Mouse (Mus musculus) fat pad, adult 2 months (tissue): Measurements from ENCODE around the gene Slc16a11.

Source experiments
- DNase-seq: peaks from one replicate; pipeline ENCODE4 v3.0.0-alpha.2; 2011; ENCODE audit warnings: low read depth, low spot score; ENCODE audit errors: extremely low read depth

Gene Slc16a11

DNA sequence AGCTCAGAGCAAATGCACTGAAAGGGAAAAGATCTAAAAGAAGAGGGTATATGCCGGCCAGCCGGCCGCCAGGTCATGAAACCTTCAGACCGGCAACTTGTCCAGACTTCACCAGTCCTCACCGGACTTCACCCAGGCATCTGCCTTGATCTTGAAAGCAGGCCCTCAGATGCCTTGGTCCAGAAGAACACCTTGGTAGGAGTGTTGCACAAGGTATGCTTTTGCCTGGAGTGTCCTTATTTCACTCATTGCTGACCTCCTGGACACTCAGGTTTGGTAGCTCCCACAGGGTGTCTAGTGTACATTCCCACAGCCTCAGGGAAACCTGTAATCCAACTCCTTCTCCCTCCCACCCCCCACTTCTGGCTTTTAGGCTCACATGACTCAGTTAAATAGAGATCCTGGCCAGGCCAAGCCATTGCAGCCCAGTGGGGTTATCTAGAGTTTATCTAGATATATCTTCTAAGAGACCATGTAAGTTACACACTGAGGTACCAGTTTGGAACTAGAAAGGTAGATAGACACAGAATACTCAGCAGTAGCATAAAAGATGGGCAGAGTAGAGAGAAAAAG is 12.4 kb upstream of the Slc16a11 start:
- no peak for DNase-seq

DNA sequence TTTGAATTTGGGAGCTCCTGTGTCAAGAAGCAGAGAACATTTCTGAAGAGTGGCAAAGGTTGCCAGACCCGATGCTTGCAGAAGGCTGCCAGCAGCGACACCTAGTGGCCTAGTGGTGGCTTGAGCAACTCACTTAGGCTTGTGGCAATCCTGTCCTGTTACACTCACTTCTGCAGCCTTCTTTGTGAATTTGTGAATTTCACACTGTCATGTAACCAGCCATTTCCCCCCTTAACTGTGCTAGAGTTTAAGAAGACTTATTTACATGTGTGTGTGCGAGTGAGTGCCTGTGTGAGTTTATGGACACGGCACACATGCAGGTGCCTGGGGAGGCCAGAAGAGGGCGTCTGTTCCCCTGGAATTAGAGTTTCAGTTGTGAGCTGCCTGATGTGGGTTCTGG is 10.9 kb upstream of the Slc16a11 start:
- DNase-seq = no peak

DNA sequence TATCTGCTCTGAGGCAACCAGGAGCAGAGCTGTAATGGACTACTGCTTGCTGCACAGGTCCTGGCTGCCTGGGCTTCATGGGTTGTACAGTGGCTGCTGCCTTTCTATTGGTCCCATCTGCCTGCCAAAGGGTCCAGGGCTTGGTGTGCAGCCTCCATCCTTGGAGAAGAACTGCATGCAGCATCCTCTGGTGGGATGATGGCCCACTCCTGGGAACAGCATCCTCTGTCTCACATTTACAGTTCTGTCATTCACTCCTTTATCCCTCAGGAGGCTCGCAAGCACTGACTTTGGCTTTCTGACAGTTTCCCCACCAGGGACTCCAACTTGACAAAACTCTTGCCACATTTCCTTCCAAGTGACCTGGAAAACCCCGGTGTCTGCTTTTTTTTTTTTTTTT is 5.8 kb upstream of the Slc16a11 start:
- DNase-seq = no peak

- no peak for DNase-seq
Measured at GRCm38 (mm10) chr11:70207283-70207682, 5.3 kb upstream of the Slc16a11 start.

- no peak for DNase-seq
Measured at GRCm38 (mm10) chr11:70208778-70209388, 3.7 kb upstream of the Slc16a11 start.

DNA sequence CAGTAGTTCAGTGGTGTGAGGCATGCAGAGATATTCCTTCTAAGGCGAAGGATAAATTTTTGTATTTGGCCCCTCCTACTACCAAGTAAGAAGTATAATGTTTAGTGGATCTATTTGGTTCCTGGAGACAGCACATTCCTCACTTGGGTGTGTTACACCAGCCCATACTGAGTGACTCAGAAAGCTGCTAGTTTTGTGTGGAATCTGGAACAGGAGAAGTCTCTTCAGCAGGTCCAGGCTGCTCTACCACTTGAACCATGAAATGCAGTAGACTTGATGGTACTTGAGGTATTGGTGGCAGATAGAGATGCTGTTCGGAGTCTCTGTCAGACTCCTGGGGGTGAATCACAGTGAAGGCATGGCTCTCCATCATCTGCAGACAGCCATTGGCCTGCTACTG is 1.9 kb upstream of the Slc16a11 start:
- no peak for DNase-seq

DNA sequence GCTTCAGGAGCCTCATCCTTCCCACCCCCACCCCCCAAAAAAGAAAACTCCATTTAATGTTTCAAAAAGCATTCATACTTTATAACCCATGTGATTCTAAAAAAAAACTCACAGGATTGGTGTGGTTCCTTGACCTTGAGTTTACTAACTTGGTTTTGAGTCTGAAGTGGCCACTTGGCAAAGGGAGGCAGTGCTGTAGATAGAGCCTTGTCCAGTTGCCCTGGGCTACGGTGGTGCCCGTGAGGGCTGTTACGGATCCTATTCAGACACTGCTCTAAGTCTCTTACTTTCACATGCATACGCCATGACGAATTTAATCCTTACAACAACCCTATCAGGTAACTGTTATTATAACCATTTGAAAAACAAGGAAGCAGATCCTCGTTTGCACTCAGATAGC is 580 bp upstream of the Slc16a11 start:
- no peak for DNase-seq

DNA sequence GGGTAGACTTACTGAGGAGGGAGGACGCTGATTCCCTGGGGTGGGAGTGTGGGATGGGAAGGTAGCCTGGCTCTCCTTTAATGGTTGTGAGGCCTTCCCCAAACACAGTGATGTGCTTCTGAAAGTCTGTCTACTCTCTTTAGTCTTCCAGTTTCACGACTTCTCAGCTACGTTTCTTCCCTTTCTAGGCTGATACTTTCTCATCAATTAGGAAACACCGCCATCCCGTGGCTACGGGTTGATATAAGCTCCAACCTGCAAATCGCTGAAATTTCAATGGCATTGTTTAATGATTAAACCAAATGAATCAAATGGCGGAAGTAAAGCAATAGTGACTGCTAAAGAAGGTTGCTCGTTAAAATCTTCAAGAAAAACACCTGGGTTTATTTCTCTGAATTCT is 344 bp downstream of the Slc16a11 start:
- no peak for DNase-seq

GRCm38 (mm10) chr11:70213736-70214135 is 1.2 kb downstream of the Slc16a11 start:
- DNase-seq = no peak

GRCm38 (mm10) chr11:70214191-70214855 is 1.8 kb downstream of the Slc16a11 start:
- DNase-seq = no peak

GRCm38 (mm10) chr11:70214856-70215209 is 2.3 kb downstream of the Slc16a11 start:
- no peak for DNase-seq

DNA sequence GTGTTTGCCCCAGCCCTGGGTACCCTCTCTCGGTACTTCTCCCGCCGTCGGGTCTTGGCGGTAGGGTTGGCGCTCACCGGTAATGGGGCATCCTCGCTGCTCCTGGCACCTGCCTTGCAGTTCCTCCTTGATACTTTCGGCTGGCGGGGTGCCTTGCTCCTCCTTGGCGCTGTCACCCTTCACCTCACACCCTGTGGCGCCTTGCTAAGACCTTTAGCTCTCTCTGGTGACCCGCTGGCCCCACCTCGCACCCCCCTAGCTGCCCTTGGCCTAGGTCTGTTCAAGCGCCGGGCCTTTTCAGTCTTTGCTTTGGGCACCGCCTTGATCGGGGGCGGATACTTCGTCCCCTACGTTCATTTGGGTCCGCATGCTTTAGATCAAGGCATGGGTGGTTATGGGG is 2.7 kb downstream of the Slc16a11 start:
- DNase-seq = no peak

DNA sequence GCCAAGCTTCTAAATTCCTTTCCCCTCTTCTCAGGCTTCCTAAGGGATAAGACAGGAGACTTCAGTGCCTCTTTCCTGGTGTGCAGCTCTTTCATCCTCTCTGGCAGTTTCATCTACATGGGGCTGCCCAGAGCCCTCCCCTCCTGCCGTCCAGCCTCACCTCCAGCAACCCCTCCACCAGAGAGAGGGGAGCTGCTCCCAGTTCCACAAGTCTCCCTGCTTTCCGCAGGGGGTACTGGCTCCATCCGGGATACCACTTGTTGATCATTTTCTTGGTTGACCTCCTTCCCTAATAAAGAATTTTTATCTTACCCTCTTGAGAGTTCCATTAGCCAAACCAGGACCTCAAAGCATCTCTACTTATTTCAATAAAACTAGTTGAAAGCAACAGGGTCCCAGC is 3.6 kb downstream of the Slc16a11 start:
- no peak for DNase-seq

DNA sequence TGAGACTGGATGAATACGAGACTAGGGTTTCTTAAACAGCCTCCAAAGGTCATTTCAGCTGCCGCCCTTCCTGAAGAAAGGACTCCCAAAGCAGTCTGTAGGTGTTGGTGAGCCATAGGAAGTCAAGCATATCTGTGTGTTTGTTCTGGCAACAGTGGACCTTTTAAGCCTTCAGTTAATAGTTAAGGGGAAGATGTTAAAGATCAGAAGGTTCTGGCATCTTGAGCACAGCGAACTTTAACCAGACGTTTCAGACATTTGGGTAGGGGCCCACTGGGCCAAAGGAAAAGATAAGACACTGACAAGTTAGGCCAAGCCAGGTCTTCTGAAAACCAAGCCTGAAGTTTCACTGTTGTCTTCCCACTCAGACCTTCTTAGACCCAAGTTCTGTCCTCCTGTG is 5.5 kb downstream of the Slc16a11 start:
- DNase-seq = peak; percentile 94

DNA sequence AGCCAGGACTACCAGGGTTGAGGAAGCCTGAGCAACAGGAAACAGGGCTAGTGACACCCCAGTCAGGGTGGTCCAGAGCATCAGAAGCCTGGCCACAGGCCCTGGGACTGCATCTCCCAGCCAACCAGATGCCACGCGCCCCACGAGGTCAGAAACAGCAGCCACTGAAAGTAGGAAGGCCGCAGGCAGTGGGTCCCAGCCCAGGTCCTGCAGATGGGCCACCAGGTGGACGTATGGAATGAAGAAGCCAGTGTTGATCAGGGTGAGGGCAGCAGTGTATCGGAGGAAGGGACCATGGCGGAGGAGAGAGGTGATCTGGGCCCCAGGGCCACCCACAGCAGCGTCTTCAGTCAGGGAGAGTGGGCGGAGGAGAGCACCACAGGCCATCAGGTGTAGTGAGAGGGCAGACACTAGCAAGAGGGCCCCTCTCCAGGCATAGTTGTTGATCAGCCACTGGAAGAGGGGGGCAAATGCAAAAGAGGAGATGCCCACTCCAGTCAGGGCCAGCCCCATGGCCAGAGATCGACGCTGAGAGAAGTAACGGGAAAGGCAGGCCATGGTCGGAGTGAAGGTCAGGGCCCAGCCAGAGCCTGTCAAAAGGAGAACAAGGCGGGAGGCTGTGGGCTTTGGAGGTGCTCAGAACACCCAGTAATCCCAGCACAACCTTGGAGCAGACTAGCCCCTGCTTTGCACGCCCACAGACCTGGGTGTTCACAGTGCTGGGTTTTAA is 6.4 kb downstream of the Slc16a11 start:
- DNase-seq = no peak

GRCm38 (mm10) chr11:70219873-70220272 is 7.3 kb downstream of the Slc16a11 start:
- DNase-seq = peak; percentile 56

GRCm38 (mm10) chr11:70220323-70220722 is 7.8 kb downstream of the Slc16a11 start:
- DNase-seq = no peak

GRCm38 (mm10) chr11:70220731-70221602 is 8.4 kb downstream of the Slc16a11 start, which contains the start of gene Slc16a13:
Gene Slc16a13 (minus strand): TSS chr11:70221064.
- DNase-seq = peak; percentile 98

DNA sequence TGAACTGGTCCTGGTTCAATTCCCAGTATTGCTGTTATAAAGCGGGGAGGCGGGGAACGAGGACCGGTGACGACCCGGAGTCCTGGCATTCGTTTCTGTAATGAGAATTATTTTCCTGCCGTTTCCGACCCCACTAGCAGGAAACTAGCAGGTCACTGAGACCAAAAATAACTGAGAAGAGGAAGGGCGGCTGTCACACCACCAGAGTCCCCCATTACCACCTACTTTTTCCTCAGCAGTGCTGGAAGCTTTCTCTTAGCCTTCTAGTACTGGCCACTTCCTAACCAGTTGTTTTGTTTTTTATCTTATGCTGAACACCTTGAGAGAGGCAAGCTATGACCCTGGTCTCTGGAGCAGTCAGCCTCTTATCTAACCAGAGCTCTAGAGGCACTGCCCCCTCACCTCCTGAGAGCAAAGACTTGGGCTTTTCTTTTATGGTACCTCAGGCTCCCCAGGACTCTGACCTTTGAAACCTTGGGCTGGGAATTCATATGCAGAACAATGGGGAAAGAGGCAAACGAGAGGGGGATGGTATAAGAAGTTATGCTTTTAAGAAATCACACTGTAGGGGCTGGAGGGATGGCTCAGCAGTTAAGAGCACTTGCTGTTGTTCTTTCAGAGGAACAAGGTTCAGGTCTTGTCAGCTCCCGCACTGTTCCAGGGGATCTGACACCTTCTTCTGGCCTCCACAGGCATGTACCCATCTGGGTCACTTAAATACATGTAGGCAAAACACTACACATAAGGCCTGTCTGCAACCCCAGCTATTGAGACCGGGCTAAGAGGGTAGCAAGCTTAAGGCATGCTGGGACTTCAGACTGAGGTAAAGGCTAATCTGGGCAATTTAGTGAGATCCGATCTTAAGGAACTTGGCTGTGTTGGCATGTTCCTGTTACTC is 9.3 kb downstream of the Slc16a11 start:
- DNase-seq = no peak

GRCm38 (mm10) chr11:70223724-70224123 is 11.2 kb downstream of the Slc16a11 start:
- DNase-seq = no peak
